8 mouse cellular contexts compared by ENCODE assay signal in the genomic region with DNA sequence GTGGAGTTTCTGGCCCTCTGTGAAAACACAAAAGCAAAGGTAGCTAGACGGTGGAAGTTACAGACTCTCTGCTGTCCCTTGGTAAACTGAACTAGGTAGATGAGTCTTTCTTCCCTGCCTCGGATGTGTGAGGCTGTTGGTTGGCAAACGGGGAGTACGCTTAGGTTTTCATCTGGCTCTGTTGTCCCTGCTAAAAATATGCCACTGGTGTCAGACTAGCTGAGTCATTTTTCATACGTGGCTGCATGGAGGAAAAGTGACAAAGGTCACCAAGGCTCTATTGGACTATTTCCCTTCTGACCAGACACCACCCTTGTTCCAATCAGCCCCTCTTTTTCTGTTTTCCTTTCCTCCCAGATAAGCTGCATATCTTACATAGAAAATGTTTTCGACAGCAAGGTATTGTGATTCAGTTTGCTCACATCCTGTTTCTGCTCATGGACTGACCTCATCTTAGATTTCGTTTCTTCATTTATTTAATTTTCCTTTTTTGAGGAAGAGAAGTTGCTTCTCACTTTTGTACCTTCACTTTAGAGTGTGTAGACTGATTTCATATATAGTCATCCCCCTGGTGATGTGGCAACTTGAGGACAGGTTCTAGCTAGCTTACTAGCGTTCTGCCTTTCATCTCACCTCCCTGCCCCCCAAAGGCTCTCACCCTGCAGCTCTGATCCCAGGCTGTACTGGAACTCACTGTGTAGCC. TPM values are rescaled to one million over a fixed set of nuclear protein-coding genes. Genes with fewer than 3 reads are reported as not detected.
DNase-seq lines count a peak whose midpoint lies in the region; TF ChIP-seq lines count a peak whose summit lies in the region.

No protein-coding gene starts in this region.

- intact Hi-C loops in gastrocnemius, adult 2 months (cut with DNase I), result loop anchor here (2.0 kb wide), 1 partner anchor 19 kb away; the partner anchor contains the start of genes Gm20390 and Nme1
- intact Hi-C loops in left cerebral cortex, postnatal 36 days (cut with DNase I), result no loop called here

- no peak for TF ChIP-seq CTCF in gastrocnemius, adult 2 months (IDR thresholded peaks at IDR 0.05)
- no peak for TF ChIP-seq CTCF in cortical plate, adult 2 months (IDR thresholded peaks at IDR 0.05; ENCODE audit: extremely low read depth, insufficient read depth, low read length)

- DNase-seq in gastrocnemius, adult 2 months, result peak; percentile 66
- DNase-seq in gastrocnemius, postnatal 4 days (ENCODE audit: low spot score in 2 of 2), result no peak
- peak; percentile 48 for DNase-seq in heart, postnatal 4 days
- DNase-seq in urinary bladder, postnatal 14 days (ENCODE audit: low spot score), result no peak
- no peak for DNase-seq in cerebellum, adult 9-11 months
- DNase-seq in left cerebral cortex, postnatal 36 days (ENCODE audit: low spot score in 2 of 2), result no peak

- peak overlapping the region; percentile 94 for H3K27ac ChIP-seq in gastrocnemius, adult 2 months
- peak overlapping the region; percentile 22; the same call in 1 of the 2 replicates for H3K27ac ChIP-seq in cortical plate, adult 2 months (ENCODE audit: insufficient read depth, low read length)

- peak overlapping the region; percentile 9 for H3K4me3 ChIP-seq in gastrocnemius, adult 2 months
- H3K4me3 ChIP-seq in cortical plate, adult 2 months (ENCODE audit: insufficient read depth, low read length), result no peak overlapping the region
- peak overlapping the region; percentile 77 for H3K4me3 ChIP-seq in megakaryocyte, embryonic 14.5 days (replicated peaks)

- TF ChIP-seq POLR2A in cortical plate, adult 2 months (IDR thresholded peaks at IDR 0.05; ENCODE audit: extremely low read depth, insufficient read depth, low read length), result no peak

- H3K27me3 ChIP-seq in megakaryocyte, embryonic 14.5 days (replicated peaks), result peaks cover 2% of the 10 kb centered on the region

- H3K9me3 ChIP-seq in megakaryocyte, embryonic 14.5 days, result no peaks in the 10 kb centered on the region

- H3K36me3 ChIP-seq in megakaryocyte, embryonic 14.5 days (replicated peaks; ENCODE audit: low read length), result no peaks in the 10 kb centered on the region

- H3K4me1 ChIP-seq in cortical plate, adult 2 months (ENCODE audit: control insufficient read depth, insufficient read depth, low read length), result no peaks in the 10 kb centered on the region; the same call in 1 of the 2 replicates
- peaks cover 35% of the 10 kb centered on the region for H3K4me1 ChIP-seq in megakaryocyte, embryonic 14.5 days

RNA-seq across cellular contexts. Expression of gene Spag9, which starts 8.1 kb away (rescaled TPM):
- 100 to 1,000 TPM; 154 to 161 TPM for total RNA-seq in gastrocnemius, adult 2 months (2021)
- total RNA-seq in gastrocnemius, postnatal 4 days (2021), result 100 to 1,000 TPM; 132 to 149 TPM
- 126 and 130 TPM in 2 replicates for polyA plus RNA-seq in cortical plate, adult 2 months (2012; rRNA removed)
- total RNA-seq in heart, postnatal 4 days (2021), result 100 to 1,000 TPM; 139 to 146 TPM
- polyA plus RNA-seq in megakaryocyte, embryonic 14.5 days (2012; ENCODE audit: insufficient read depth, low replicate concordance), result 2.9 and 4.5 TPM in 2 replicates
- total RNA-seq in left cerebral cortex, postnatal 36 days (2021), result 100 to 1,000 TPM; 271 to 278 TPM

RNA-seq across cellular contexts. Expression of gene Nme1, which starts 19.5 kb away (rescaled TPM):
- 10 to 100 TPM; 13.0 to 22.7 TPM for total RNA-seq in gastrocnemius, adult 2 months (2021)
- 10 to 100 TPM; 27.7 to 28.5 TPM for total RNA-seq in gastrocnemius, postnatal 4 days (2021)
- 220 and 244 TPM in 2 replicates for polyA plus RNA-seq in cortical plate, adult 2 months (2012; rRNA removed)
- total RNA-seq in heart, postnatal 4 days (2021), result 10 to 100 TPM; 32.7 to 37.8 TPM
- polyA plus RNA-seq in megakaryocyte, embryonic 14.5 days (2012; ENCODE audit: insufficient read depth, low replicate concordance), result 9.5 and 87.1 TPM in 2 replicates
- total RNA-seq in left cerebral cortex, postnatal 36 days (2021), result 100 to 1,000 TPM; 109 to 116 TPM

RNA-seq across cellular contexts. Expression of gene Gm20390, which starts 19.7 kb away (rescaled TPM):
- total RNA-seq in gastrocnemius, adult 2 months (2021), result 10 to 100 TPM in 1 of 2 experiments, 1 to 10 TPM in 1; 2.8 to 13.0 TPM
- 10 to 100 TPM; 39.1 to 42.8 TPM for total RNA-seq in gastrocnemius, postnatal 4 days (2021)
- polyA plus RNA-seq in cortical plate, adult 2 months (2012; rRNA removed), result 67.5 and 82.7 TPM in 2 replicates
- total RNA-seq in heart, postnatal 4 days (2021), result 10 to 100 TPM; 45.3 to 56.6 TPM
- 38.9 and 400 TPM in 2 replicates for polyA plus RNA-seq in megakaryocyte, embryonic 14.5 days (2012; ENCODE audit: insufficient read depth, low replicate concordance)
- total RNA-seq in left cerebral cortex, postnatal 36 days (2021), result 100 to 1,000 TPM in 1 of 2 experiments, 10 to 100 TPM in 1; 82.1 to 108 TPM

RNA-seq across cellular contexts. Expression of gene Nme2, which starts 31.7 kb away (rescaled TPM):
- total RNA-seq in gastrocnemius, adult 2 months (2021), result 100 to 1,000 TPM; 611 to 700 TPM
- 100 to 1,000 TPM; 580 to 658 TPM for total RNA-seq in gastrocnemius, postnatal 4 days (2021)
- polyA plus RNA-seq in cortical plate, adult 2 months (2012; rRNA removed), result 108 and 129 TPM in 2 replicates
- total RNA-seq in heart, postnatal 4 days (2021), result 1,000 to 10,000 TPM in 1 of 2 experiments, 100 to 1,000 TPM in 1; 991 to 1,141 TPM
- 60.3 and 115 TPM in 2 replicates for polyA plus RNA-seq in megakaryocyte, embryonic 14.5 days (2012; ENCODE audit: insufficient read depth, low replicate concordance)
- total RNA-seq in left cerebral cortex, postnatal 36 days (2021), result 10 to 100 TPM; 75.3 to 88.9 TPM

Comparison
In these comparisons a context has a peak if more than half of its experiments do, and no peak if none do; other contexts are left out.
1. DNase-seq: peak in gastrocnemius, adult 2 months (single experiment) and heart, postnatal 4 days (single experiment); none in gastrocnemius, postnatal 4 days (0 of 2), urinary bladder, postnatal 14 days (single experiment), cerebellum, adult 9-11 months (single experiment) and left cerebral cortex, postnatal 36 days (0 of 2).